Mouse (Mus musculus): ENCODE measurements around the gene Gm5142. TPM values are rescaled to one million over a fixed set of nuclear protein-coding genes. Genes with fewer than 3 reads are reported as not detected.

Gene Gm5142
- not detected in 2 replicates for polyA plus RNA-seq (2012; rRNA removed)

DNA sequence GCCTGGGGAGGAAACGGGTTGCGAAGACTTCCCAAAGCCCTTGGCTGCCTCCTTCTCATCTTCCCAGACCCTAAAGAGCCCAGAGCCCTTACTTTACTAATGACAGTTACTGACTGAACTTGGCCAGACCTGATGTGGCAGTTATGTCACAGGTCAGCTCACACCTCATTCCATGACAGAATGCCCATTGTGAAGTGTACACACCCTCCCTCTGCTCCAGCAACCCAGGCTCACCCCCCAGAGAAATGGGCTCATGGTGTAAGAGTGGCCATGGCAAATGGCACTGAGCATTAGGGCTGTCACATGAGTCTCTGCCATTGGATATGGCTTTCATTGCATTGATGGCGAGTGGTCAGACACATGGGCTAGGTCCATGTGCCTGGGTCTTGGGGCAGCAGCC is at the start of gene Gm5142:
Gene Gm5142 (minus strand): TSS at position 101 of the 400 bp plus-strand sequence.

DNA sequence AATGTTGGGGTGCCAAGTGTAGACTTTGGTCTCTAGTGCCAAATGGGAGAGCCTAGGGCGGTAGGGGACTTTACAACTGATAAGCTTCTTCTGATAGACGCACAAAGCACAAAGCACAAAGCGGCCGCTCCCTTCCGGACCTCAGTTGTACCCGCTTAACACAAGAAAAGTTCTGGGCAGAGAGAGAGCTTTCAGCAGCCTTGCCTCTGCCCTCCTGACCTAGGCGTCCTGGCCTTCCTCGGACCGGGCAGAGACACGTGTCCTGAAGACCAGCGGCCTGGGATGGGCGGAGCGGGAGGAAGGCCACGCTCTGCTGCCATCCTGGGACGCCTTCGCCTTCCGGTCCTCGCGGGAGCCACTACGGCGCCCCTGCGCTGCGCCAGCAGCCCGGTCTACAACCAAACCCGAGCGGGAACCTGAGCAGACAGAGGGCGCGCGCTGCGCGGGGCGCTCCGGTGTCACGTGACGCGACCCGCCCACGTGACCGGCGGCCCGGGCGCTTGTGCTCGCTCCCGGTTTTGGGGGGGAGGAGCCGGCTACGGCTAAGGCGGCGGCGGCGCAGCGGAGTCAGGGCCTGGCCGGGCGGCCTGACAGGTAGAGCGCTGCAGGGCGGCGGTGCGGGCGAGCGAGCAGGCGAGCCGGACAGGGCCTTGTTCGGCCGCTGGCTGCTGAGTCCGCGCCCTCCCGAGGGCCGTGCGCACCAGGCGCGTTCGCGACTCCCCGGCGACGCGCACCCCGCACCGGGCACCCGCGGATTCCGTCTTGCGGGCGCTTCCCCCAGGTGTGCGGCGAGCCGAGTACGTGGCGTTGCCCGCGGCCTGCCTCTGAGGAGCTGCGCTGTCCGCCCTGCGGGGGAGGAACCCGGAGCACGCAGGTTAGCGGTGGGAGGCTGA is 22.4 kb upstream of the Gm5142 start, which contains the start of gene Rcbtb1:
Gene Rcbtb1 (plus strand): TSS at position 499 of the 893 bp plus-strand sequence.

DNA sequence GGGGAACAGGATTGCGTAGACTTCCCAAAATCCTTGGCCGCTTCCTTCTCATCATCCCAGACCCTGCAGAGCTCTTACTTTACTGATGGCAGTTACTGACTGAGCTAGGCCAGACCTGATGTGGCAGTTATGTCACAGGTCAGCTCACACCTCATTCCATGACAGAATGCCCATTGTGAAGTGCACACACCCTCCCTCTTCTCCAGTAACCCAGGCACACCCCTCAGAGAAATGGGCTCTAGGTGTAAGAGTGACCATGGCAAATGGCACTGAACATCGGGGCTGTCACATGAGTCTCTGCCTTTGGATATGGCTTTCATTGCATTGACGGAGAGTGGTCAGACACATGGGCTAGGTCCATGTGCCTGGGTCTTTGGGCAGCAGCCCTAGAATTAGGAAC is 35.8 kb downstream of the Gm5142 start, which contains the start of gene 1700129C05Rik:
Gene 1700129C05Rik (minus strand): TSS at position 101 of the 400 bp plus-strand sequence.

Other genes starting within 250 kb of the Gm5142 start
- not detected in 2 replicates for gene 1700129C05Rik, start 35.9 kb downstream of the Gm5142 start, polyA plus RNA-seq (2012; rRNA removed)
- gene Rcbtb1, start 22.5 kb upstream of the Gm5142 start, polyA plus RNA-seq (2012; rRNA removed), result 53.0 and 79.3 TPM in 2 replicates
- gene Gm6904, start 81.5 kb upstream of the Gm5142 start, polyA plus RNA-seq (2012; rRNA removed), result not detected in 2 replicates
- gene Phf11a, start 118.8 kb upstream of the Gm5142 start, polyA plus RNA-seq (2012; rRNA removed), result not detected in 2 replicates
- gene Phf11b, start 162.6 kb upstream of the Gm5142 start, polyA plus RNA-seq (2012; rRNA removed), result 0.16 and 0.21 TPM in 2 replicates
- gene Phf11d, start 186.7 kb upstream of the Gm5142 start, polyA plus RNA-seq (2012; rRNA removed), result 0.34 and 0.43 TPM in 2 replicates
- gene Phf11c, start 216.6 kb upstream of the Gm5142 start, polyA plus RNA-seq (2012; rRNA removed), result 1.0 and 2.2 TPM in 2 replicates

Data from central nervous system, embryonic 11.5 days (tissue).